Mouse (Mus musculus) neural tube, embryonic 15.5 days (tissue): ENCODE measurements around the gene Tmem132c. TPM values are rescaled to one million over a fixed set of nuclear protein-coding genes. Genes with fewer than 3 reads are reported as not detected.

ENCODE experiments used
- ATAC-seq: fragments of 200-750 bp; cut with Nextera tagmentation; 2 replicates; pipeline ENCODE4 v1.8.0; 2017; ENCODE audit warnings: mild to moderate bottlenecking, moderate TSS enrichment, moderate library complexity; ENCODE audit not compliant: low FRiP score
- H3K27ac ChIP-seq: fragments of 300-500 bp; sonication (generic); replicated peaks from 2 replicates; pipeline ENCODE4 v1.5.1; 2015; ENCODE audit warnings: mild to moderate bottlenecking, inconsistent platforms
- H3K27me3 ChIP-seq: fragments of 300-500 bp; sonication (generic); replicated peaks from 2 replicates; pipeline ENCODE4 v1.6.1; 2015; ENCODE audit warnings: inconsistent platforms
- H3K36me3 ChIP-seq: fragments of 300-500 bp; sonication (generic); 2 replicates; pipeline ENCODE4 v1.6.1; 2015; ENCODE audit warnings: inconsistent platforms
- H3K4me1 ChIP-seq: fragments of 300-500 bp; sonication (generic); 2 replicates; pipeline ENCODE4 v1.6.1; 2015; ENCODE audit warnings: inconsistent platforms
- H3K4me2 ChIP-seq: fragments of 300-500 bp; sonication (generic); 2 replicates; pipeline ENCODE4 v1.6.1; 2015; ENCODE audit warnings: inconsistent platforms, mild to moderate bottlenecking, moderate library complexity
- H3K4me3 ChIP-seq: fragments of 300-500 bp; sonication (generic); replicated peaks from 2 replicates; pipeline ENCODE4 v1.5.1; 2015; ENCODE audit warnings: mild to moderate bottlenecking, inconsistent platforms
- H3K9ac ChIP-seq: fragments of 300-500 bp; sonication (generic); replicated peaks from 2 replicates; pipeline ENCODE4 v1.6.1; 2015; ENCODE audit warnings: mild to moderate bottlenecking, inconsistent platforms
- H3K9me3 ChIP-seq: fragments of 300-500 bp; sonication (generic); replicated peaks from 2 replicates; pipeline ENCODE4 v1.6.1; 2016; ENCODE audit warnings: inconsistent platforms
- WGBS: fragments of 180-500 bp; shearing (Covaris S2); methylation state at CpG from one replicate; pipeline ENCODE4 v1.1.7; 2015; ENCODE audit warnings: mixed read lengths; 5-methylcytosine and 5-hydroxymethylcytosine counted together
- polyA plus RNA-seq: library from polyadenylated mRNA; unstranded; fragments of >200 nt; fragmentation: Nextera tagmentation; extraction: Ambion mirVana; gene quantifications from 2 replicates; pipeline ENCODE4 v1.2.1, GENCODE M21; 2015

Gene Tmem132c
- polyA plus RNA-seq, 1 experiment from 2014 or later: 13.7 TPM

GRCm38 (mm10) chr5:127431561-127431960 is 190.0 kb downstream of the Tmem132c start:
- no peaks in the 10 kb centered on the region for H3K27me3 ChIP-seq
- no peak overlapping the region for H3K4me2 ChIP-seq
- H3K36me3 ChIP-seq: no peaks in the 10 kb centered on the region
- no peaks in the 10 kb centered on the region for H3K9me3 ChIP-seq
- no peak for ATAC-seq
- no peak overlapping the region for H3K4me3 ChIP-seq
- H3K9ac ChIP-seq: no peak overlapping the region
- no peaks in the 10 kb centered on the region for H3K4me1 ChIP-seq
- H3K27ac ChIP-seq: no peak overlapping the region
- WGBS: 52% methylated on average over 9 of the region's 9 CpGs

- H3K27me3 ChIP-seq: no peaks in the 10 kb centered on the region
- WGBS: 92% methylated on average over 5 of the region's 5 CpGs
- H3K4me1 ChIP-seq: no peaks in the 10 kb centered on the region
- no peaks in the 10 kb centered on the region for H3K36me3 ChIP-seq
- H3K4me2 ChIP-seq: no peak overlapping the region
- no peaks in the 10 kb centered on the region for H3K9me3 ChIP-seq
- no peak overlapping the region for H3K9ac ChIP-seq
- no peak for ATAC-seq
- no peak overlapping the region for H3K27ac ChIP-seq
- no peak overlapping the region for H3K4me3 ChIP-seq
These were observed 195.2 kb downstream of the Tmem132c start for GRCm38 (mm10) chr5:127436836-127437235.

DNA sequence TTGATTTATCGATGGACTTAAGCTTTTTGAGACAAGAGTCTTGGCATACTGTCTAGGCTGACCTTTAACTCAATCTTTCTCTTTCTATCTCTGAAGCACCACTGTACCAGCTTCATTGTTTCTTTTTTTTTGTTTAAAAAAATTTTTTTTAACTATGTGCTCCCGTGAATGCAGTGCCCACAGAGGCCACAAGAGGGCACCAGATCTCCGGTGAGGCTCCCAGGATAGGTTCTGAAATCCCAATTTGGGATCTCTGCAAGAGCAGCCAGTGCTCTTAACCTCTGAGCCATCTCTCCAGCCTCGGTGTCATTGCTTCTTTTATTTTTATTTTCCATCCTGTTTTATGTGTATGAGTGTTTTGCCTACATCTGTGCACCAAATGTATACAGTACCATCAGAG is 197.0 kb downstream of the Tmem132c start:
- no peak for ATAC-seq
- peaks cover 5% of the 10 kb centered on the region; the same call in 1 of the 2 replicates for H3K4me1 ChIP-seq
- 97% methylated on average over 4 of the region's 4 CpGs for WGBS

DNA sequence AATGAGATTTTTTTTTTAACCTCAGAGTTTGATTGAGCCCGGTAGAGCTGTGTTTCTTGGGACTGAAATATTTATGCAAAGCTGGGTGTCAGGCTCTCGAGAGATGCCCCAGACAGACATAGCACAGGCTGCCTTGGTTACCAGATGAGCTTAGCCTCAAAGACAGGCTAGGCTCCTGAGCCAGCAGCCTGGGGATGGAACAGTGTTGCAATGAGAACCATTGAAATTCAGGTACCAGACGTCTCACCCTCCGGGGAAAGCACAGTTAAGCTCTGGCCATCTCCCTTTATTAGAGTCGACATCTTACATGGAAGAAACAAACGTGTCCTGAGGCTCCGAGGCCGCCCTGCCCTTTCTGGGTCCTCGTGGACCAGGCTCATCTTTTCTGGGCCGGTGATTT is 200.4 kb downstream of the Tmem132c start:
- Histone ChIP-seq H3K27ac (no peak overlapping the region), H3K27me3 (no peaks in the 10 kb centered on the region), H3K4me3 (no peak overlapping the region), H3K4me1 (peaks cover 5% of the 10 kb centered on the region; the same call in 1 of the 2 replicates), H3K4me2 (no peak overlapping the region), H3K9me3 (no peaks in the 10 kb centered on the region), H3K36me3 (no peaks in the 10 kb centered on the region), H3K9ac (no peak overlapping the region)
- WGBS: 30% methylated on average over 10 of the region's 10 CpGs
- ATAC-seq: no peak

More for the DNA sequence above, 197.0 kb downstream of the Tmem132c start:
- Histone ChIP-seq H3K4me3 (no peak overlapping the region), H3K27me3 (no peaks in the 10 kb centered on the region), H3K36me3 (no peaks in the 10 kb centered on the region), H3K9ac (no peak overlapping the region), H3K9me3 (no peaks in the 10 kb centered on the region), H3K4me2 (no peak overlapping the region), H3K27ac (no peak overlapping the region)

GRCm38 (mm10) chr5:127453580-127453979 is 212.0 kb downstream of the Tmem132c start:
- WGBS: 40% methylated on average over 4 of the region's 4 CpGs
- no peak overlapping the region for H3K9ac ChIP-seq

DNA sequence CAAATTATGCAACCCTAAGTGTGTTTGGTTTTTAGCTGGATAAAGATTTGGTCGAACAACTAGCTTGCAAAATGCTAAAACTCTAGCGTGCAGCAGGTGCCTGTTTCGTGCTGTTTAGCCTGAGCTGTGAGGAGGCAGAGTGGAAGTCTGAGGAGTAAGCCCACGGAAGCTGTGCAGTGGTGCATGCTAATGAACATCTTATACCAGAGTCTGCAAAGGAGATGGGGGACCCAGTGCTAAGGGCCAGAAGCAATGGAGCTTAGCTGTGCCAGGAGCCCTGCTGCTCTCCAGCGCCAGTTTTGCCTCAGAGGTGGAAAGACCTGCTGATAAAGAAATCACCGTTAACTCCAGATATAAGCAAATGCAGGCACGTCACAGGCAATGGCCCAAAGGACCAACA is 212.5 kb downstream of the Tmem132c start:
- Histone ChIP-seq H3K9me3 (no peaks in the 10 kb centered on the region), H3K27ac (no peak overlapping the region), H3K36me3 (no peaks in the 10 kb centered on the region), H3K27me3 (no peaks in the 10 kb centered on the region), H3K4me3 (no peak overlapping the region), H3K4me2 (no peak overlapping the region), H3K9ac (no peak overlapping the region), H3K4me1 (no peaks in the 10 kb centered on the region)
- ATAC-seq: no peak
- 67% methylated on average over 7 of the region's 7 CpGs for WGBS

More at GRCm38 (mm10) chr5:127453580-127453979, 212.0 kb downstream of the Tmem132c start:
- Histone ChIP-seq H3K27ac (no peak overlapping the region), H3K4me3 (no peak overlapping the region), H3K9me3 (no peaks in the 10 kb centered on the region), H3K36me3 (no peaks in the 10 kb centered on the region), H3K27me3 (no peaks in the 10 kb centered on the region), H3K4me1 (no peaks in the 10 kb centered on the region), H3K4me2 (no peak overlapping the region)
- no peak for ATAC-seq

DNA sequence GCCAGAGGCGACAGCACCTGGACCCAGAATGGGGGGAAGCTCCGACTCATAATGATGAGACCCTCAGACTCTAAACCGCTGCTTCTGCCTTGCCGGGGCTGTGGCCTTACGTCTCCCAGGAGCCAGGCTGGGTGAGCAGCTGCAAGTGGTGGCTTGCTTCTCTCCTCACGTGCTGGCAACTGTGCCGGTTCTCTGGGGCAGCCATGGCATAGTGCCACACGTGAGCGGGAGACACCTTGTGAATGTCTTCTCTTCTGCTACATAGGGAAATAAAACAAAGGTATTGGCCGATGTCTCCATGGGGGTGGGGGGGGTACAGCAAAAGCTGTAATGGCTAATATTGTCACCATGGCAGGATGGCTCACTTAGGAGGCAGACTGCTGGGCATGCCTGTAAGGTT is 214.5 kb downstream of the Tmem132c start:
- H3K27me3 ChIP-seq: no peaks in the 10 kb centered on the region
- no peaks in the 10 kb centered on the region for H3K36me3 ChIP-seq
- no peaks in the 10 kb centered on the region for H3K4me1 ChIP-seq
- no peak for ATAC-seq
- H3K9me3 ChIP-seq: no peaks in the 10 kb centered on the region
- no peak overlapping the region for H3K4me2 ChIP-seq
- no peak overlapping the region for H3K4me3 ChIP-seq
- 73% methylated on average over 10 of the region's 10 CpGs for WGBS
- no peak overlapping the region for H3K27ac ChIP-seq
- H3K9ac ChIP-seq: no peak overlapping the region

DNA sequence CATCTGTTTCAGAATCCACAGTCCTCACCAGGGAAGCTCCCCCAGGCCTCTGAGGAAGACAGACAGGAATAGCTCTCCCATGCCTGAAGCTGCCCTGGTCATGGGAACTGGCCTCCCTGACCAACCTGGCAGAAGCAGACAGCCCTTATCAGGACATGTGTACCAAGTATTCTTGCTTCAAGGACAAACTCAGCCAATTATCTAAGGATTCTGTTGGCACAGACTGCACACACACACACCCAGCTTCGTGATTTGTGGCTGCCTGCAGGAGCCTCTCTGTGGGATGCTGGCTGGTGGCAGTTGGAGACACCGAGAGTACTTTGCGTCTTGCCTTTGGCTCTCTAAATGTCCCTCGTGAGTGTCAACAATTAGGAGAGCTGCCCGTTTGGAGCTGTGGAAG is 226.5 kb downstream of the Tmem132c start:
- Histone ChIP-seq H3K36me3 (no peaks in the 10 kb centered on the region), H3K9me3 (no peaks in the 10 kb centered on the region), H3K4me2 (no peak overlapping the region), H3K27ac (no peak overlapping the region), H3K4me3 (no peak overlapping the region), H3K9ac (no peak overlapping the region), H3K4me1 (peaks cover 21% of the 10 kb centered on the region), H3K27me3 (peaks cover 5% of the 10 kb centered on the region)
- ATAC-seq: no peak
- 14% methylated on average over 5 of the region's 5 CpGs for WGBS

GRCm38 (mm10) chr5:127470351-127470750 is 228.7 kb downstream of the Tmem132c start:
- 22% methylated on average over 3 of the region's 3 CpGs for WGBS
- ATAC-seq: no peak
- no peaks in the 10 kb centered on the region for H3K36me3 ChIP-seq

GRCm38 (mm10) chr5:127471902-127472301 is 230.3 kb downstream of the Tmem132c start:
- 68% methylated on average over 5 of the region's 5 CpGs for WGBS
- Histone ChIP-seq H3K27me3 (peaks cover 5% of the 10 kb centered on the region), H3K4me2 (no peak overlapping the region), H3K9ac (no peak overlapping the region), H3K27ac (no peak overlapping the region), H3K4me1 (peaks cover 27% of the 10 kb centered on the region), H3K36me3 (no peaks in the 10 kb centered on the region), H3K9me3 (no peaks in the 10 kb centered on the region), H3K4me3 (no peak overlapping the region)
- ATAC-seq: no peak

More at GRCm38 (mm10) chr5:127470351-127470750, 228.7 kb downstream of the Tmem132c start:
- H3K4me1 ChIP-seq: peaks cover 27% of the 10 kb centered on the region
- H3K27ac ChIP-seq: no peak overlapping the region
- H3K4me3 ChIP-seq: no peak overlapping the region
- no peaks in the 10 kb centered on the region for H3K9me3 ChIP-seq
- H3K4me2 ChIP-seq: no peak overlapping the region
- peaks cover 5% of the 10 kb centered on the region for H3K27me3 ChIP-seq
- H3K9ac ChIP-seq: no peak overlapping the region

- 33% methylated on average over 2 of the region's 2 CpGs for WGBS
- Histone ChIP-seq H3K4me3 (no peak overlapping the region), H3K27me3 (peaks cover 5% of the 10 kb centered on the region), H3K9ac (no peak overlapping the region), H3K4me2 (no peak overlapping the region), H3K36me3 (no peaks in the 10 kb centered on the region), H3K27ac (no peak overlapping the region), H3K9me3 (no peaks in the 10 kb centered on the region), H3K4me1 (peaks cover 31% of the 10 kb centered on the region)
- no peak for ATAC-seq
These were observed 232.1 kb downstream of the Tmem132c start for GRCm38 (mm10) chr5:127473706-127474105.

- Histone ChIP-seq H3K4me1 (peaks cover 26% of the 10 kb centered on the region), H3K27me3 (peaks cover 5% of the 10 kb centered on the region), H3K9me3 (no peaks in the 10 kb centered on the region), H3K36me3 (no peaks in the 10 kb centered on the region), H3K4me2 (no peak overlapping the region), H3K9ac (no peak overlapping the region), H3K27ac (no peak overlapping the region), H3K4me3 (no peak overlapping the region)
- ATAC-seq: no peak
- WGBS: 86% methylated on average over 6 of the region's 6 CpGs
These were observed 233.2 kb downstream of the Tmem132c start for GRCm38 (mm10) chr5:127474856-127475255.

- no peak overlapping the region for H3K4me2 ChIP-seq
- peaks cover 25% of the 10 kb centered on the region for H3K4me1 ChIP-seq
- H3K9me3 ChIP-seq: no peaks in the 10 kb centered on the region
- H3K27me3 ChIP-seq: 0 out of 2 replicates have a peak, but pooled peaks cover 3% of the 10 kb centered on the region
- ATAC-seq: no peak
- no peak overlapping the region for H3K9ac ChIP-seq
- no peak overlapping the region for H3K4me3 ChIP-seq
- H3K36me3 ChIP-seq: no peaks in the 10 kb centered on the region
- no peak overlapping the region for H3K27ac ChIP-seq
- WGBS: 8% methylated on average over 9 of the region's 9 CpGs
These were observed 236.2 kb downstream of the Tmem132c start for GRCm38 (mm10) chr5:127477790-127478189.
